ENCODE assay signal across 8 mouse cellular contexts in genomic region chr6:31660778-31661177, GRCm38 (mm10).
DNase-seq lines count a peak whose midpoint lies in the region; ATAC-seq lines count a peak whose summit lies in the region.

No protein-coding gene starts in this region.

- H3K27ac ChIP-seq in forebrain, embryonic 15.5 days (replicated peaks): no peak overlapping the region
- no peak overlapping the region for H3K27ac ChIP-seq in hindbrain, embryonic 14.5 days

- H3K36me3 ChIP-seq in forebrain, embryonic 15.5 days: no peaks in the 10 kb centered on the region
- H3K36me3 ChIP-seq in hindbrain, embryonic 14.5 days (replicated peaks; ENCODE audit: control insufficient read depth, insufficient read depth): no peaks in the 10 kb centered on the region

- no peak overlapping the region for H3K4me3 ChIP-seq in forebrain, embryonic 15.5 days
- no peak overlapping the region for H3K4me3 ChIP-seq in hindbrain, embryonic 14.5 days (replicated peaks; ENCODE audit: low read length)

- ATAC-seq in forebrain, embryonic 15.5 days (replicated peaks): peak; percentile 69
- peak; percentile 73; the same call in 1 of the 2 replicates for ATAC-seq in hindbrain, embryonic 14.5 days (ENCODE audit: low FRiP score)

- H3K9ac ChIP-seq in forebrain, embryonic 15.5 days (replicated peaks): no peak overlapping the region
- H3K9ac ChIP-seq in hindbrain, embryonic 14.5 days: no peak overlapping the region

- DNase-seq in MN1 (ENCODE audit: low spot score): peak; percentile 83
- peak; percentile 43 for DNase-seq in cerebellum, adult 11 months
- DNase-seq in hindbrain, embryonic 14.5 days (ENCODE audit: low spot score): peak; percentile 92
- DNase-seq in layer of hippocampus, postnatal 10 days (ENCODE audit: low spot score in 2 of 2): peak; percentile 81 to 85
- DNase-seq in lung, postnatal 10 days: peak; percentile 82
- DNase-seq in retina, postnatal 1 day: peak; percentile 86
- DNase-seq in T-cell, adult 2 months (ENCODE audit: low spot score): no peak

- H3K4me1 ChIP-seq in forebrain, embryonic 15.5 days: no peaks in the 10 kb centered on the region
- H3K4me1 ChIP-seq in hindbrain, embryonic 14.5 days (replicated peaks; ENCODE audit: control insufficient read depth, insufficient read depth, low read length): no peaks in the 10 kb centered on the region

- H3K9me3 ChIP-seq in forebrain, embryonic 15.5 days: no peaks in the 10 kb centered on the region
- H3K9me3 ChIP-seq in hindbrain, embryonic 14.5 days (ENCODE audit: control insufficient read depth, low read length): no peaks in the 10 kb centered on the region

- no peak overlapping the region for H3K4me2 ChIP-seq in forebrain, embryonic 15.5 days (replicated peaks)
- H3K4me2 ChIP-seq in hindbrain, embryonic 14.5 days (replicated peaks): no peak overlapping the region

- H3K27me3 ChIP-seq in forebrain, embryonic 15.5 days: no peaks in the 10 kb centered on the region
- no peaks in the 10 kb centered on the region for H3K27me3 ChIP-seq in hindbrain, embryonic 14.5 days (ENCODE audit: control insufficient read depth, insufficient read depth, low read length)

- 10% methylated on average over 8 of the region's 8 CpGs for WGBS in forebrain, embryonic 15.5 days
- 15% methylated on average over 8 of the region's 8 CpGs for WGBS in hindbrain, embryonic 14.5 days
